In genomic region chr7:140059601-140060000, GRCm38 (mm10) we compare ENCODE assay signal across 40 mouse cellular contexts. TPM values are rescaled to one million over a fixed set of nuclear protein-coding genes. Genes with fewer than 3 reads are reported as not detected.
A peak's percentile ranks its signal among the peaks of the same experiment; 100 is the strongest.
DNase-seq lines count a peak whose midpoint lies in the region; ATAC-seq and TF ChIP-seq lines count a peak whose summit lies in the region.
"Had no signal": no experiment of that assay in that cellular context is flagged by ENCODE, and none has a peak within 500 bp of the region (broad histone marks: within the 10 kb centered on the region; RNA-seq: fewer than 3 reads in every experiment).

No protein-coding gene starts in this region.

- H3K9ac ChIP-seq in hindbrain, postnatal 0 days (replicated peaks; ENCODE audit: low read length), result no peak overlapping the region
- H3K9ac ChIP-seq in neural tube, embryonic 11.5 days (ENCODE audit: low read length), result no peak overlapping the region; the same call in 1 of the 2 replicates
- no peak overlapping the region for H3K9ac ChIP-seq in neural tube, embryonic 15.5 days (replicated peaks)
- H3K9ac ChIP-seq in midbrain, embryonic 14.5 days (replicated peaks; ENCODE audit: low read length), result no peak overlapping the region
- H3K9ac ChIP-seq: embryonic facial prominence, embryonic 15.5 days; heart, embryonic 12.5 days; kidney, embryonic 15.5 days; limb, embryonic 12.5 days; lung, embryonic 15.5 days; midbrain, embryonic 12.5 days had no signal

- H3K4me2 ChIP-seq in hindbrain, postnatal 0 days (ENCODE audit: low read depth, low read length), result no peak overlapping the region
- H3K4me2 ChIP-seq in neural tube, embryonic 11.5 days (ENCODE audit: low read depth), result peak overlapping the region; percentile 24
- H3K4me2 ChIP-seq in neural tube, embryonic 15.5 days, result no peak overlapping the region
- no peak overlapping the region for H3K4me2 ChIP-seq in midbrain, embryonic 14.5 days (ENCODE audit: low read length)
- H3K4me2 ChIP-seq: embryonic facial prominence, embryonic 15.5 days; heart, embryonic 12.5 days; kidney, embryonic 15.5 days; limb, embryonic 12.5 days; liver, embryonic 11.5 days; lung, embryonic 15.5 days had no signal

- no peak for ATAC-seq in hindbrain, postnatal 0 days
- ATAC-seq in neural tube, embryonic 11.5 days (ENCODE audit: insufficient read depth, low FRiP score, low TSS enrichment), result no peak
- ATAC-seq in neural tube, embryonic 15.5 days (ENCODE audit: low FRiP score), result no peak
- ATAC-seq in midbrain, embryonic 14.5 days (ENCODE audit: low FRiP score, low TSS enrichment), result no peak
- ATAC-seq: Patski had no signal

- peak; percentile 23 for DNase-seq in embryo, embryonic 10.5 days (ENCODE audit: low spot score)
- no peak for DNase-seq in embryo, embryonic 9.5 days (ENCODE audit: extremely low spot score)
- peak; percentile 15 for DNase-seq in hindbrain, embryonic 10.5 days (ENCODE audit: low spot score)
- DNase-seq in hindbrain, postnatal 0 days (ENCODE audit: low spot score), result no peak
- no peak for DNase-seq in neural tube, embryonic 11.5 days (ENCODE audit: low spot score)
- peak; percentile 69 for DNase-seq in midbrain, embryonic 14.5 days
- no peak for DNase-seq in heart, adult 8-10 months (ENCODE audit: low spot score)
- DNase-seq: adrenal gland, postnatal 10 days; cerebellum, adult 11 months; cerebellum, adult 9-10 months; cerebellum, postnatal 36 days; gastrocnemius, postnatal 25 days; heart, adult 11 months; kidney, adult 18-20 months; kidney, postnatal 25 days; thymus, adult 2 months; thymus, postnatal 36 days had no signal

- TF ChIP-seq CTCF in hindbrain, postnatal 0 days (IDR thresholded peaks at IDR 0.05; ENCODE audit: low read depth), result no peak

- H3K27me3 ChIP-seq in hindbrain, embryonic 10.5 days (ENCODE audit: insufficient read depth, poor library complexity, severe bottlenecking), result peaks cover 100% of the 10 kb centered on the region
- H3K27me3 ChIP-seq in hindbrain, postnatal 0 days (ENCODE audit: insufficient read depth, low read length), result peaks cover 6% of the 10 kb centered on the region; the same call in 1 of the 2 replicates
- H3K27me3 ChIP-seq in neural tube, embryonic 11.5 days (ENCODE audit: control insufficient read depth, insufficient read depth, low read length), result 0 out of 2 replicates have a peak, but pooled peaks cover 5% of the 10 kb centered on the region
- peaks cover 11% of the 10 kb centered on the region; the same call in 1 of the 2 replicates for H3K27me3 ChIP-seq in neural tube, embryonic 15.5 days (replicated peaks)
- peaks cover 57% of the 10 kb centered on the region for H3K27me3 ChIP-seq in midbrain, embryonic 14.5 days (ENCODE audit: control insufficient read depth, insufficient read depth, low read length)

- no peaks in the 10 kb centered on the region for H3K36me3 ChIP-seq in hindbrain, embryonic 10.5 days
- no peaks in the 10 kb centered on the region for H3K36me3 ChIP-seq in hindbrain, postnatal 0 days (ENCODE audit: insufficient read depth, low read length)
- H3K36me3 ChIP-seq in neural tube, embryonic 11.5 days (ENCODE audit: control insufficient read depth, insufficient read depth, low read length), result no peaks in the 10 kb centered on the region
- no peaks in the 10 kb centered on the region for H3K36me3 ChIP-seq in neural tube, embryonic 15.5 days
- H3K36me3 ChIP-seq in midbrain, embryonic 14.5 days (ENCODE audit: control insufficient read depth, insufficient read depth, low read length), result no peaks in the 10 kb centered on the region
- H3K36me3 ChIP-seq: embryonic facial prominence, embryonic 10.5 days; embryonic facial prominence, embryonic 15.5 days; G1E; heart, embryonic 12.5 days; kidney, embryonic 15.5 days; limb, embryonic 12.5 days; lung, embryonic 15.5 days; midbrain, embryonic 12.5 days had no signal

- H3K4me3 ChIP-seq in hindbrain, embryonic 10.5 days, result peak overlapping the region; percentile 52
- no peak overlapping the region for H3K4me3 ChIP-seq in hindbrain, postnatal 0 days (ENCODE audit: low read length)
- no peak overlapping the region for H3K4me3 ChIP-seq in neural tube, embryonic 11.5 days (ENCODE audit: low read depth, low read length)
- no peak overlapping the region for H3K4me3 ChIP-seq in neural tube, embryonic 15.5 days (replicated peaks)
- no peak overlapping the region for H3K4me3 ChIP-seq in midbrain, embryonic 14.5 days (replicated peaks; ENCODE audit: low read depth, low read length)
- H3K4me3 ChIP-seq: embryonic facial prominence, embryonic 15.5 days; heart, embryonic 12.5 days; kidney, embryonic 15.5 days; left cerebral cortex, adult 2 months; limb, embryonic 12.5 days; lung, embryonic 15.5 days; midbrain, embryonic 12.5 days; myocyte had no signal

- no peaks in the 10 kb centered on the region for H3K9me3 ChIP-seq in hindbrain, embryonic 10.5 days
- no peaks in the 10 kb centered on the region for H3K9me3 ChIP-seq in hindbrain, postnatal 0 days (ENCODE audit: low read length)
- no peaks in the 10 kb centered on the region for H3K9me3 ChIP-seq in neural tube, embryonic 11.5 days (ENCODE audit: control insufficient read depth, low read length)
- no peaks in the 10 kb centered on the region for H3K9me3 ChIP-seq in neural tube, embryonic 15.5 days (replicated peaks)
- no peaks in the 10 kb centered on the region for H3K9me3 ChIP-seq in midbrain, embryonic 14.5 days (ENCODE audit: control insufficient read depth, low read length)
- H3K9me3 ChIP-seq: embryonic facial prominence, embryonic 10.5 days; embryonic facial prominence, embryonic 15.5 days; G1E; heart, embryonic 12.5 days; kidney, embryonic 15.5 days; limb, embryonic 12.5 days; lung, embryonic 15.5 days; midbrain, embryonic 12.5 days had no signal

- H3K27ac ChIP-seq in hindbrain, embryonic 10.5 days, result peak overlapping the region; percentile 95
- H3K27ac ChIP-seq in hindbrain, postnatal 0 days, result no peak overlapping the region
- 0 out of 2 replicates have a peak overlapping the region, but pooled peaks have one; percentile 39 for H3K27ac ChIP-seq in neural tube, embryonic 11.5 days (ENCODE audit: low read depth, low read length)
- H3K27ac ChIP-seq in neural tube, embryonic 15.5 days (replicated peaks), result no peak overlapping the region
- no peak overlapping the region for H3K27ac ChIP-seq in midbrain, embryonic 14.5 days (replicated peaks; ENCODE audit: low read depth, low read length)
- H3K27ac ChIP-seq: embryonic facial prominence, embryonic 10.5 days; embryonic facial prominence, embryonic 15.5 days; kidney, embryonic 15.5 days; left cerebral cortex, adult 2 months; limb, embryonic 12.5 days; lung, embryonic 15.5 days; midbrain, embryonic 12.5 days had no signal

- peaks cover 83% of the 10 kb centered on the region for H3K4me1 ChIP-seq in hindbrain, embryonic 10.5 days (replicated peaks)
- 0 out of 2 replicates have a peak, but pooled peaks cover 6% of the 10 kb centered on the region for H3K4me1 ChIP-seq in hindbrain, postnatal 0 days (ENCODE audit: insufficient read depth, low read length)
- peaks cover 46% of the 10 kb centered on the region for H3K4me1 ChIP-seq in neural tube, embryonic 11.5 days (ENCODE audit: control insufficient read depth, insufficient read depth, low read length)
- peaks cover 45% of the 10 kb centered on the region for H3K4me1 ChIP-seq in neural tube, embryonic 15.5 days
- peaks cover 51% of the 10 kb centered on the region for H3K4me1 ChIP-seq in midbrain, embryonic 14.5 days (ENCODE audit: control insufficient read depth, insufficient read depth, low read length)

- 14% methylated on average over 4 of the region's 4 CpGs for WGBS in hindbrain, embryonic 10.5 days
- WGBS in hindbrain, postnatal 0 days, result 38% methylated on average over 4 of the region's 4 CpGs
- 16% methylated on average over 4 of the region's 4 CpGs for WGBS in neural tube, embryonic 11.5 days
- 30% methylated on average over 4 of the region's 4 CpGs for WGBS in neural tube, embryonic 15.5 days
- WGBS in midbrain, embryonic 14.5 days, result 6% methylated on average over 4 of the region's 4 CpGs

RNA-seq across cellular contexts. Expression of gene Msx3, which starts 10.7 kb away (rescaled TPM):
- polyA plus RNA-seq in hindbrain, embryonic 10.5 days (2016; fragmentation: Nextera tagmentation; extraction: Ambion mirVana), result 95.9 and 105 TPM in 2 replicates
- total RNA-seq in hindbrain, postnatal 0 days (2014; rRNA removed), result 0.94 and 1.2 TPM in 2 replicates
- polyA plus RNA-seq in hindbrain, postnatal 0 days (2015; fragmentation: Nextera tagmentation; extraction: Ambion mirVana), result 1.9 and 2.0 TPM in 2 replicates
- polyA plus RNA-seq in neural tube, embryonic 11.5 days (2014; fragmentation: Nextera tagmentation; extraction: Ambion mirVana), result 93.7 and 103 TPM in 2 replicates
- polyA plus RNA-seq in neural tube, embryonic 15.5 days (2015; fragmentation: Nextera tagmentation; extraction: Ambion mirVana), result 2.8 and 3.3 TPM in 2 replicates
- polyA plus RNA-seq in midbrain, embryonic 14.5 days (2014; fragmentation: Nextera tagmentation; extraction: Ambion mirVana), result 5.1 and 5.8 TPM in 2 replicates
- total RNA-seq in heart, adult 8-10 months (2022), result not detected
- total RNA-seq: adrenal gland, postnatal 10 days; gastrocnemius, adult 18-20 months; gastrocnemius, postnatal 25 days; hematopoietic stem cell, adult 5-6 weeks; left cerebral cortex, adult 2 months; megakaryocyte progenitor cell, adult 5-6 weeks; neutrophil, adult 5-6 weeks had no signal
- polyA plus RNA-seq: embryonic facial prominence, embryonic 15.5 days; G1E; heart, embryonic 12.5 days; heart, postnatal 0 days; intestine, embryonic 14.5 days; kidney, embryonic 15.5 days; liver, embryonic 16.5 days; lung, embryonic 15.5 days; Patski had no signal

RNA-seq across cellular contexts. Expression of gene Caly, which starts 22.7 kb away (rescaled TPM):
- 2.7 and 7.2 TPM in 2 replicates for polyA plus RNA-seq in hindbrain, embryonic 10.5 days (2016; fragmentation: Nextera tagmentation; extraction: Ambion mirVana)
- total RNA-seq in hindbrain, postnatal 0 days (2014; rRNA removed), result 422 and 452 TPM in 2 replicates
- 460 and 486 TPM in 2 replicates for polyA plus RNA-seq in hindbrain, postnatal 0 days (2015; fragmentation: Nextera tagmentation; extraction: Ambion mirVana)
- 9.4 and 11.4 TPM in 2 replicates for polyA plus RNA-seq in neural tube, embryonic 11.5 days (2014; fragmentation: Nextera tagmentation; extraction: Ambion mirVana)
- polyA plus RNA-seq in neural tube, embryonic 15.5 days (2015; fragmentation: Nextera tagmentation; extraction: Ambion mirVana), result 293 and 360 TPM in 2 replicates
- 184 and 275 TPM in 2 replicates for polyA plus RNA-seq in midbrain, embryonic 14.5 days (2014; fragmentation: Nextera tagmentation; extraction: Ambion mirVana)
- total RNA-seq in heart, adult 8-10 months (2022), result under 1 TPM in 3 of 4 experiments, not detected in 1; 0.25 to 0.50 (median 0.30) TPM
- total RNA-seq: G1E; gastrocnemius, postnatal 25 days; hematopoietic stem cell, adult 5-6 weeks; megakaryocyte progenitor cell, adult 5-6 weeks; neutrophil, adult 5-6 weeks had no signal
- polyA plus RNA-seq: G1E; liver, embryonic 16.5 days; myocyte; Patski had no signal

RNA-seq across cellular contexts. Expression of gene Tubgcp2, which starts 23.1 kb away (rescaled TPM):
- polyA plus RNA-seq in hindbrain, embryonic 10.5 days (2016; fragmentation: Nextera tagmentation; extraction: Ambion mirVana), result 82.2 and 82.5 TPM in 2 replicates
- 61.7 and 63.7 TPM in 2 replicates for total RNA-seq in hindbrain, postnatal 0 days (2014; rRNA removed)
- polyA plus RNA-seq in hindbrain, postnatal 0 days (2015; fragmentation: Nextera tagmentation; extraction: Ambion mirVana), result 58.3 TPM in 2 replicates
- polyA plus RNA-seq in neural tube, embryonic 11.5 days (2014; fragmentation: Nextera tagmentation; extraction: Ambion mirVana), result 73.9 and 83.4 TPM in 2 replicates
- polyA plus RNA-seq in neural tube, embryonic 15.5 days (2015; fragmentation: Nextera tagmentation; extraction: Ambion mirVana), result 51.6 TPM in 2 replicates
- 58.6 and 64.7 TPM in 2 replicates for polyA plus RNA-seq in midbrain, embryonic 14.5 days (2014; fragmentation: Nextera tagmentation; extraction: Ambion mirVana)
- total RNA-seq in heart, adult 8-10 months (2022), result 10 to 100 TPM; 32.6 to 37.0 (median 34.9) TPM

RNA-seq across cellular contexts. Expression of gene Zfp511, which starts 23.4 kb away (rescaled TPM):
- polyA plus RNA-seq in hindbrain, embryonic 10.5 days (2016; fragmentation: Nextera tagmentation; extraction: Ambion mirVana), result 48.3 and 53.1 TPM in 2 replicates
- total RNA-seq in hindbrain, postnatal 0 days (2014; rRNA removed), result 23.3 and 42.9 TPM in 2 replicates
- 60.5 and 63.9 TPM in 2 replicates for polyA plus RNA-seq in hindbrain, postnatal 0 days (2015; fragmentation: Nextera tagmentation; extraction: Ambion mirVana)
- polyA plus RNA-seq in neural tube, embryonic 11.5 days (2014; fragmentation: Nextera tagmentation; extraction: Ambion mirVana), result 39.6 and 47.7 TPM in 2 replicates
- polyA plus RNA-seq in neural tube, embryonic 15.5 days (2015; fragmentation: Nextera tagmentation; extraction: Ambion mirVana), result 53.0 and 57.2 TPM in 2 replicates
- 51.5 and 55.9 TPM in 2 replicates for polyA plus RNA-seq in midbrain, embryonic 14.5 days (2014; fragmentation: Nextera tagmentation; extraction: Ambion mirVana)
- 10 to 100 TPM in 2 of 4 experiments, 1 to 10 TPM in 2; 7.7 to 11.8 (median 10.7) TPM for total RNA-seq in heart, adult 8-10 months (2022)

RNA-seq across cellular contexts. Expression of gene Prap1, which starts 33.6 kb away (rescaled TPM):
- polyA plus RNA-seq in hindbrain, embryonic 10.5 days (2016; fragmentation: Nextera tagmentation; extraction: Ambion mirVana), result not detected in 2 replicates
- not detected in 2 replicates for total RNA-seq in hindbrain, postnatal 0 days (2014; rRNA removed)
- not detected in 2 replicates for polyA plus RNA-seq in hindbrain, postnatal 0 days (2015; fragmentation: Nextera tagmentation; extraction: Ambion mirVana)
- polyA plus RNA-seq in neural tube, embryonic 11.5 days (2014; fragmentation: Nextera tagmentation; extraction: Ambion mirVana), result not detected in 2 replicates
- polyA plus RNA-seq in neural tube, embryonic 15.5 days (2015; fragmentation: Nextera tagmentation; extraction: Ambion mirVana), result 7.2 TPM in 1 of 2 replicates, not detected in the other
- polyA plus RNA-seq in midbrain, embryonic 14.5 days (2014; fragmentation: Nextera tagmentation; extraction: Ambion mirVana), result not detected in 2 replicates
- not detected for total RNA-seq in heart, adult 8-10 months (2022)
- total RNA-seq: adrenal gland, postnatal 10 days; G1E; gastrocnemius, adult 18-20 months; gastrocnemius, postnatal 25 days; hematopoietic stem cell, adult 5-6 weeks; layer of hippocampus, adult 18-20 months; layer of hippocampus, postnatal 14 days; left cerebral cortex, adult 2 months; left cerebral cortex, postnatal 25 days; megakaryocyte progenitor cell, adult 5-6 weeks; neutrophil, adult 5-6 weeks had no signal
- polyA plus RNA-seq: embryonic facial prominence, embryonic 10.5 days; G1E; heart, embryonic 12.5 days; kidney, embryonic 15.5 days; limb, embryonic 12.5 days; liver, embryonic 11.5 days; lung, embryonic 15.5 days; midbrain, embryonic 12.5 days; myocyte; Patski had no signal

Comparison
In these comparisons a context has a peak if more than half of its experiments do, and no peak if none do; other contexts are left out.
1. DNase-seq: peak in embryo, embryonic 10.5 days (single experiment), hindbrain, embryonic 10.5 days (single experiment) and midbrain, embryonic 14.5 days (single experiment); none in embryo, embryonic 9.5 days (single experiment), hindbrain, postnatal 0 days (single experiment), neural tube, embryonic 11.5 days (single experiment) and heart, adult 8-10 months (single experiment).
2. H3K27ac ChIP-seq: peak in hindbrain, embryonic 10.5 days (single experiment) and neural tube, embryonic 11.5 days (single experiment); none in hindbrain, postnatal 0 days (single experiment), neural tube, embryonic 15.5 days (single experiment) and midbrain, embryonic 14.5 days (single experiment).
3. RNA of gene Msx3, which starts 10.7 kb away (polyA plus RNA-seq): 95.9 to 105 TPM in hindbrain, embryonic 10.5 days and 93.7 to 103 TPM in neural tube, embryonic 11.5 days; 5.1 to 5.8 TPM in midbrain, embryonic 14.5 days, 2.8 to 3.3 TPM in neural tube, embryonic 15.5 days and 1.9 to 2.0 TPM in hindbrain, postnatal 0 days; every median in the first group is over 10 times any median in the second.
4. RNA of gene Caly, which starts 22.7 kb away (polyA plus RNA-seq): 460 to 486 TPM in hindbrain, postnatal 0 days, 293 to 360 TPM in neural tube, embryonic 15.5 days and 184 to 275 TPM in midbrain, embryonic 14.5 days; 9.4 to 11.4 TPM in neural tube, embryonic 11.5 days and 2.7 to 7.2 TPM in hindbrain, embryonic 10.5 days; every median in the first group is over 10 times any median in the second.